Mouse (Mus musculus) ES-E14 (cell line): ENCODE results near the gene Prokr2.

Experiments
- HCFC1 ChIP-seq: IDR thresholded peaks from 2 replicates; pipeline ENCODE4 v1.6.1; 2012; ENCODE audit warnings: low read length, inconsistent platforms, borderline replicate concordance; ENCODE audit not compliant: insufficient read depth
- MAFK ChIP-seq: IDR thresholded peaks from 2 replicates; pipeline ENCODE4 v1.6.1; 2014; ENCODE audit warnings: mild to moderate bottlenecking, low read depth, low read length, inconsistent platforms; ENCODE audit not compliant: insufficient read depth

- no peak for TF ChIP-seq HCFC1
- TF ChIP-seq MAFK = no peak
Observed at GRCm38 (mm10) chr2:132425576-132425975, 40.3 kb upstream of the Prokr2 start.
